Mouse (Mus musculus) frontal cortex, adult (tissue): Measurements from ENCODE around the gene Adgrl2.

ENCODE experiments used
- ATAC-seq: cut with Nextera tagmentation; 2 replicates; pipeline ENCODE4 v1.9.2; 2017; ENCODE audit warnings: mild to moderate bottlenecking, moderate library complexity, mixed read lengths; ENCODE audit not compliant: low TSS enrichment

The Adgrl2 gene

DNA sequence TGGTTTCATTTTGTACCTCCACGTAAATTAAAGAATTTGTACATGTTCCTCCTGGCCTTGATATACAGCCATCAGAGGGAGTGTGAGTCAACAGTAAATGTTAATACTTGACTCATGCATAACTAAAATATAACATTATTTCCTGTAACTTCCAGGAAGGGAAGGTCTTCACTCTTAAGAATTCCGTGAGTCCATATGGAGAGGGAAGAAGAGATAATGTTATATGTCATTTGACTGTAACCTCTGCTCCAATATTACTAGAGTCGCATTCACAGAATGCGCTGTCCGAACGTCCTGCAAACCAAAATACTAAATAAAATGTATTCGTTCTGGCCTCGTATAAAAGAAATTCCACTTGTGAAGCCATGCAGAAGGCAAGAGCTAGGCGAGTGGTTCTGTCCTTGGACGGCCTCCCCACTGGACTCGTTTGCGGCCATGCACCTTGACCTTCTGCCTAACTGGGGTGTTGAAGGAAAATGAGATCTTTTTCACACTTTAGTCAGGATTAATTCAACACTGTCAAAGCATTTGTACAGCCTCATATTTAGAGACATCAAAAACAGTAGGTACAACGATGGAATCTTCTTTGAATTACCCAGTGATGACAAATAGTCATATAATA, 68.3 kb downstream of the Adgrl2 start:
- peak; percentile 2; the same call in 1 of the 2 replicates for ATAC-seq

DNA sequence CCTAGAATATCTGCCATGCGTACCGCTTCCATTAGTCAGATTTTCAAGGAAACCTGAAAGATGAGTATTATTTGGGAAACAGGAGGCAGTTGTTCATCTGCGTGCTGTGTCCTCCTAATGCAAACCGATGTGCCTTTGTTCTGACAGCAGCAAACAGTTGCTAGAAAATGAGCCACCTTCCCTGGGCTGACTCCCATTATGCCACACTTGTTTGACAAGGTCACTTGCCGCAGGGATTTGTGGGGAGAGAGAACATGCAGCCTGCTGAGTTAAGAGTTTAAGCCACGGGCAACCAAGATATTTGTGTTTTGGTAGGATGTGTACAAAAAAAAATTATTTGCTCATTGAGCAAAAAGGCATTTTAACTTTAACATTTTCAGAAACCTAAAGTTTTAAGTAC, 69.5 kb downstream of the Adgrl2 start:
- no peak for ATAC-seq

GRCm38 (mm10) chr3:148918425-148918824, 71.9 kb downstream of the Adgrl2 start:
- no peak for ATAC-seq

DNA sequence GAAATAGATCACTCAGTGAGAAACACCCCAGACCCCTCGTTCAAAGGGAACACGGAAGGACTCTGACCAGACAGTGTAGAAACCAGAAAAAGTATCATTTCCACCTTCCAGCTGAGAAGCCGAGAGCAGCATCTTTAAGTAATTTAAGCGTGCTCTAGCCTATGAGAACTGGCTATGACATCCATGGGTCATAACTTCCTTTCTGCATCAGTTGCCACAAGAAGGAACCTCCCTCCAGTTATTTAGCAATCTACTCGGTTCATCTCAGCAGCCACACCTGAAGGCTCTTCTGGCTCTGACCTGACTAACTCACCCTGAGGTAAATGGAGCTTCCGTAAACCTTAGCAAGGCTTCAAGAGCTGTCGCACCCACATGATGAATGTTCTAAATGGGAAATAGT, 72.5 kb downstream of the Adgrl2 start:
- ATAC-seq, result no peak

DNA sequence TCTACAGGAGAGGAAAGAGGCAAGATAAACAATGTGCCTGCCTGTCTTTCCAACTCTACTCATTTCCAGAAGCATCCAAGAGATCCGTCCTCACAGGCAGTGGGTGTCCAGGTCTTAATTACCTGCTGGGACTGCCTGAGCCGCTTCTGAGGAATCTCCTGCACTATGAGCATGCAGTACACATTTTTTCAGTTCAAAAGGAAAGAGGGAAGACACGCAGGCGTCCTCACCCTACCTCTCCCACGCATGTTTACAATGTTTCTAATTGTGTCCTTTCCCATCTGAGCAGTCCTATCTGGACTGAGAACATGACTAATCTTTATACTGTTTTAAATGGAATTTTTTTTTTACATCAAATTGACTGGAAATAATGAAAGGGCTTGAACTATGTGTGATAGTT, 74.1 kb downstream of the Adgrl2 start:
- ATAC-seq, result peak; percentile 78

DNA sequence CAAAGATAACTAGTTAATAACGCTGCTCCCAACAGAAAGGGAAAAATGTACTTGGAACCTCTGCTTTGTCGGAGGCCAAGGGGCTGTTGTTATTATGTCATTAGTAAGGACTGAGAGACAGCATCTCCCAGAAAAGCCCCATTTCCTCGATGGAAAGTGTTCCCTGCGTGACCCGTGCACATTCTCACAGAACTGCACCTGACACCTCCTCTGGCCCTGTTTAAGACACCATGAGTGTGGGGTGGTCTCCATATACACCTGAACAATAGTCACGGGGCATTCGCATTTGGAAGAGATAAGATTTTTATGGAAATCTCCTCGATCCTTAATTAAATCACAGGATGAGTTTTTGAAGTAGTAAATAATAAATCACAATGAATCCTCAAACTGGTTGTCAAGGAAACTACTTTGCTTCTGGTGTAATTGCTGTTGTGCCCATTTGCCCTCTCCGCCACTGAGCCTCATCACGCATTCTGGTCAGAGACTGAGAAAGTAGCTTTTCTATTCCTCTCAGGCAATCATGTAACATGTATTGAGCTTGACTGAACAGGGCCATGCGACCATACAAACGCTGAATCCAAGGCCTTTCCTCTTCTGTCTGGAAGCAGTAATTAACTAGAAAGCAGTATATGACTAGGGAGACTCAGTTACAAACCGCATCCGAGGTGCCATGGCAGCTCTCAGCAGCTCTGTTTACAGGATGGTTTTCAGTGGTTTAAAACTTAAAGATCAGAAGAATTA, 77.2 kb downstream of the Adgrl2 start:
- no peak for ATAC-seq

DNA sequence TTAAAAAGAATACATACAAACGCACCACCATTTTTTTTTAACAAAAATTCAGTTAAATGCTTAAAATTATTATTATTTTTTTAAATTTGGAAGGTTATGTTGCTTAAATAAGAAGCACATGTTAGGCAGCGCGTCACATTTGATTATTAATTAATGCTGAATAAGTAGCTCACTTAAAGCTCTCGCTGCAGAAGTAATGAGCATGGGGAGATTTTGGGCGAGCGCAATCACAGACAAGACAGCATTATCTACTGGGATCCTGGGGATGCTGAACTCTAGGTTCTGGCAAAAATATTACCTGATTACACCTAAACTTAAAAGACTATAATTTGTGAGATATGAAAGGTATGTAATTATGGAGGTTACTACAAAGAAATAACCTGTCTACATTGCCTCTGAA, 77.8 kb downstream of the Adgrl2 start:
- no peak for ATAC-seq

- no peak for ATAC-seq
These were observed 82.5 kb downstream of the Adgrl2 start for GRCm38 (mm10) chr3:148907873-148908272.

- ATAC-seq, result no peak
These were observed 83.2 kb downstream of the Adgrl2 start for GRCm38 (mm10) chr3:148907024-148907778.

DNA sequence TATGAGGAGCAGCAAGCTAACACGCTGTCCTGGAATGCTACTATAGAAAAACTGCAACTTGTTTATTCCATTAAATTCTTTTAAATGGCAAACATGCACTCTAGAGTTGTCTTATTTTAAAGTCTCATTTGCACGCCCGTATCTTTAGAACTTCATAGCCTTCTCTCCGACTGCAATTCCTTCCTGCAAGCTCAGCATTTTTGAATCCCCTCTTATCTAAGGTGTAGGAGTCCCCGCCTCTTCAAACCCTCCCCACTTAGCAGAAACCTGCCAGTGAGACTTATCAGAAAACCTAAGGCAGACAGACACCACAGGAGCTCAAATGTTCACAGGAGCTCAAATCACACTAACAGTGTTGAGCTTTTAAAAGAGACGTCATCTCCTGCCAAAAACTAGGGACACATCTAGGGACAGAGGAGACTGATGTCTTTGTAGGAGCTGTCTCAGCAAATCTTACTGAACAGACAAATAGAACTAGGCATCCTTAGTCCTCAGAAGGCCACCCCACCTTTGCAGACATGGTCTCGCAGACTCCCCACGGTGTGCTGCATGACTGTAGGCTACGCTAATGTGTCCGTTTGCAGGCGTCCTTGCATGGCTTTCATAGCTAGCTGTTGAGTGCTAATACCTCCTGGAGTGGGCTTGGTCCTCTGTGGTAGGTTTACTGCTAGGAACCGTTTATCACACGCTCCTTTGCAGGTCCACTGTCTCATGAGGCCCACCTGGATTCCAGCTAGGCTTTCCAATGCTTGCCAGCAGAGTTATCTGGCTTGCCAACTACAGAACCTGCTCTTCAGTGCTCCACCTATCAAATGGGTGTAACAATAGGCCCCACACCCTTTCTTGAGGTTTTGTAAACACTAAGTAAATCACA, 84.2 kb downstream of the Adgrl2 start:
- peak; percentile 68 for ATAC-seq

DNA sequence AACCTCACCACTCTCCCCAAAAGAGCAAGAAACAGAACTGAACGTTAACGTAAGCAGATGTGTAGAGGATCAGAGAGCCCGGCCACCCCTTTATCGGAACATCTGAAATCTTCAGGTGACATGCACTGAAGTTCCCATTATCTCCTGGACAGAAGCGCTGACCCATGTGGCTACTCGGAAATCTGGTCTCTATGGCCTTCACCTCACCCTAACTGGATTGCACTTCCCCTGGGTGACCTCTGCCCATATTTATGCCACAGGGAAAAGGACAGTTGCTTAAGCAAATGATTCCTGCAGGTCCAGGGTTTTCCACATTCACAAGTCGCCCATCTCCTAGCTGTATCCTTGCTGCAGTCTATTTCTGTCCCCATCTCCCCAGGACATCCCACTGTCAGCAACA, 84.9 kb downstream of the Adgrl2 start:
- peak; percentile 17; the same call in 1 of the 2 replicates for ATAC-seq

- no peak for ATAC-seq
These were observed 90.5 kb downstream of the Adgrl2 start for GRCm38 (mm10) chr3:148899857-148900256.

- no peak for ATAC-seq
These were observed 90.9 kb downstream of the Adgrl2 start for GRCm38 (mm10) chr3:148899416-148899815.

- ATAC-seq, result no peak
These were observed 91.7 kb downstream of the Adgrl2 start for GRCm38 (mm10) chr3:148898535-148899250.

DNA sequence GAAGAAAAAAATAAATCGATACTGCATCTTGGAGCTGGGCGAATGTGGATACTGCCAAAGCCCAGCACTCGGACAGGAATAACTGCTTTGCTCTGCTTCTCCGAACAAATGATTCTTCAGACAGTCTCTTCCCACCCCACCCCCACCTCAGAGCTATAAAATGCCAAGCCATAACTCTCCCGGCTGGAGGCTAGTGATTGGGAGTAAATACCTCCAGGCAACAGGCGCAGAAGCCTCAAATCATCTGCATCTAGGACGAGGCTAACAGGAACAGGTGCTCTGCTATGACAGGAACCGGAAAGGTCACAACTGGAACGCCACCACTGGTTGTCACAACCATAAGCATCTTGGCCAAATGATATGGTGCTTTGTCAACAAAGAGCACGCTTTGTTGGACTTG, 94.1 kb downstream of the Adgrl2 start:
- no peak for ATAC-seq

DNA sequence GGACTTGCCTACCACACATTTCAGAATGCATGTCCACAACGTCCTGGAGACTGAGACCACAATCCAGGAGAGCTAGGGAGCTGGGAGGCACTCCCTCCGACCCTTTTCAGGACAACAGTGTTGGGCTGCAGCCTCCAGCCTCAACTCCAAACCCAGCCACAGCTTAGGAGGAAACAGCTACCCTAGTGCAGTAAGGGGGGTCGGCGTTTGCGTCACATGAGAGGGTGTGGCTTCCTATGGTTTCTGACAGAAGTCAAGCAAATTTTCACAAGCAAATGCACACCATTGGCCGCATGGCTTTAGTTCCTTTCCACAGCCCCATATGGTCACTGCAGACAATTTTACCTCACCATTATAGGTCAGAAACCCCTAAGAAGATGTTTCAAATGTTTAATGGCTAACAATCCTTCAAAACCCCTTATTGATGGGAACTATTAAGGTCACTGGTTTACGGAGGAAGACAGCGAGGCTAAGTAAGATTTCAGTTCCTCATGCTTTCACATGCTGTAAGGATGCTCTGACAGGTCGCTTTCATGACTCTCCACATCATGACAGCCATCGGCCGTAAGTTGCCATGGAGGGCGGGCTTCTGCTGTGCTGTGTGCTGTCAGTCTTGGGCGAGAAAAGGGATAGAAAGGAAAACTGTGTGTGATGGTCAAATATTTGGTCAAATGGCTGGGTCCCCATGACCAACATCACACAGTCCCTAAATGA, 94.8 kb downstream of the Adgrl2 start:
- no peak for ATAC-seq

- no peak for ATAC-seq
These were observed 95.5 kb downstream of the Adgrl2 start for GRCm38 (mm10) chr3:148894867-148895266.

GRCm38 (mm10) chr3:148887902-148888301, 102.5 kb downstream of the Adgrl2 start:
- no peak for ATAC-seq

DNA sequence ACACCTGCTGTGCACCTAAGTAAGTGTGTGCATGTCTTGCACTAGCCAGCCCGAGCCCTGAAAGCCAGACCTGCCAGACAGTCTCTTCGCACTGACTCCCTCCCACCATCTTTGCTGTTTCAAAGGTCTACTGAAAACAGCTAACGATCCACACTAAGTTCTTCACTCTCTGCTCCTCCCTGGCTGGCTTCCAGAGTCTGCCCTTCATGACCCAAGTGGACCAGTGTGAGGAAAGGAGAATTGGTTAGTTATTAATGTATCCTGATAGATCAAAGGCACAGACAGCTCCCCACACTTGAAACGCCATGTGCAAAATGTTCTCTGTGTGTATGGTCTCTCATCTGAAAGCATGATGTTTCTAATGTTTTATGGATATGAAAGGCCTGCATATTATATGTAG, 103.4 kb downstream of the Adgrl2 start:
- no peak for ATAC-seq

- no peak for ATAC-seq
These were observed 104.2 kb downstream of the Adgrl2 start for GRCm38 (mm10) chr3:148885980-148886668.
